Mouse (Mus musculus) stomach, embryonic 15.5 days (tissue): ENCODE results near the gene Dhx8. TPM values are rescaled to one million over a fixed set of nuclear protein-coding genes. Genes with fewer than 3 reads are reported as not detected.
A peak's percentile ranks its signal among the peaks of the same experiment; 100 is the strongest.

Experiments used
- ATAC-seq: fragments of 200-750 bp; cut with Nextera tagmentation; 2 replicates; pipeline ENCODE4 v1.8.0; 2017; ENCODE audit warnings: low read depth, moderate number of reproducible peaks, moderate TSS enrichment; ENCODE audit not compliant: insufficient read depth, low FRiP score
- H3K27ac ChIP-seq: fragments of 300-500 bp; sonication (generic); 2 replicates; pipeline ENCODE4 v1.5.1; 2015; ENCODE audit warnings: mild to moderate bottlenecking, inconsistent platforms
- H3K27me3 ChIP-seq: fragments of 300-500 bp; sonication (generic); replicated peaks from 2 replicates; pipeline ENCODE4 v1.6.1; 2015; ENCODE audit warnings: inconsistent platforms
- H3K36me3 ChIP-seq: fragments of 300-500 bp; sonication (generic); 2 replicates; pipeline ENCODE4 v1.6.1; 2015; ENCODE audit warnings: inconsistent platforms
- H3K4me1 ChIP-seq: fragments of 300-500 bp; sonication (generic); 2 replicates; pipeline ENCODE4 v1.6.1; 2015; ENCODE audit warnings: inconsistent platforms
- H3K4me2 ChIP-seq: fragments of 300-500 bp; sonication (generic); 2 replicates; pipeline ENCODE4 v1.6.1; 2015; ENCODE audit warnings: mild to moderate bottlenecking, inconsistent platforms
- H3K4me3 ChIP-seq: fragments of 300-500 bp; sonication (generic); replicated peaks from 2 replicates; pipeline ENCODE4 v1.5.1; 2015; ENCODE audit warnings: inconsistent platforms
- H3K9ac ChIP-seq: fragments of 300-500 bp; sonication (generic); 2 replicates; pipeline ENCODE4 v1.6.1; 2015; ENCODE audit warnings: inconsistent platforms
- H3K9me3 ChIP-seq: fragments of 300-500 bp; sonication (generic); 2 replicates; pipeline ENCODE4 v1.6.1; 2016; ENCODE audit warnings: inconsistent platforms
- WGBS: fragments of 180-500 bp; shearing (Covaris S2); methylation state at CpG from one replicate; pipeline ENCODE4 v1.1.7; 2015; 5-methylcytosine and 5-hydroxymethylcytosine counted together
- polyA plus RNA-seq: library from polyadenylated mRNA; unstranded; fragments of >200 nt; fragmentation: Nextera tagmentation; extraction: Ambion mirVana; gene quantifications from 2 replicates; pipeline ENCODE4 v1.2.1, GENCODE M21; 2015

Dhx8 gene
- polyA plus RNA-seq: 27.4 and 28.1 TPM in 2 replicates

- peak within 1 kb of the TSS; percentile 80 for H3K9ac ChIP-seq
- H3K9me3 ChIP-seq: no peaks in the 10 kb centered on the region
- peaks cover 4% of the 10 kb centered on the region; the same call in 1 of the 2 replicates for H3K36me3 ChIP-seq
- peak; percentile 94 for ATAC-seq
- H3K4me1 ChIP-seq: peaks cover 5% of the 10 kb centered on the region; the same call in 1 of the 2 replicates
- H3K4me3 ChIP-seq: peak within 1 kb of the TSS; percentile 83
- H3K4me2 ChIP-seq: peak within 1 kb of the TSS; percentile 74
- WGBS: under 1% methylated on average over 51 of the region's 51 CpGs
- H3K27ac ChIP-seq: peak within 1 kb of the TSS; percentile 71
- no peaks in the 10 kb centered on the region for H3K27me3 ChIP-seq
Observed at GRCm38 (mm10) chr11:101732518-101733440, at the start of gene Dhx8. Gene Dhx8, plus strand, starts transcription at chr11:101732919.

GRCm38 (mm10) chr11:101687351-101688301 lies 45.1 kb upstream of the Dhx8 start:
- peak overlapping the region; percentile 92 for H3K27ac ChIP-seq
- H3K9me3 ChIP-seq: no peaks in the 10 kb centered on the region
- H3K27me3 ChIP-seq: no peaks in the 10 kb centered on the region
- H3K4me2 ChIP-seq: peak overlapping the region; percentile 21; the same call in 1 of the 2 replicates
- ATAC-seq: peak; percentile 82
- H3K4me1 ChIP-seq: peaks cover 15% of the 10 kb centered on the region
- no peak overlapping the region for H3K9ac ChIP-seq
- H3K4me3 ChIP-seq: no peak overlapping the region
- no peaks in the 10 kb centered on the region for H3K36me3 ChIP-seq
- WGBS: 32% methylated on average over 13 of the region's 13 CpGs

- ATAC-seq: no peak
- WGBS: 70% methylated on average over 10 of the region's 10 CpGs
- Histone ChIP-seq H3K4me2 (no peak overlapping the region), H3K4me1 (peaks cover 15% of the 10 kb centered on the region), H3K36me3 (no peaks in the 10 kb centered on the region), H3K9ac (no peak overlapping the region), H3K4me3 (no peak overlapping the region), H3K27ac (no peak overlapping the region), H3K9me3 (no peaks in the 10 kb centered on the region), H3K27me3 (no peaks in the 10 kb centered on the region)
Observed at GRCm38 (mm10) chr11:101689701-101690113, 43.0 kb upstream of the Dhx8 start.

- H3K4me1 ChIP-seq: peaks cover 17% of the 10 kb centered on the region
- 61% methylated on average over 5 of the region's 5 CpGs for WGBS
- H3K4me3 ChIP-seq: no peak overlapping the region
- no peaks in the 10 kb centered on the region for H3K36me3 ChIP-seq
- H3K4me2 ChIP-seq: no peak overlapping the region
- no peaks in the 10 kb centered on the region for H3K27me3 ChIP-seq
- no peak for ATAC-seq
- no peak overlapping the region; the same call in 1 of the 2 replicates for H3K27ac ChIP-seq
- no peak overlapping the region for H3K9ac ChIP-seq
- H3K9me3 ChIP-seq: no peaks in the 10 kb centered on the region
Observed at GRCm38 (mm10) chr11:101690326-101690725, 42.4 kb upstream of the Dhx8 start.

- no peaks in the 10 kb centered on the region for H3K27me3 ChIP-seq
- H3K27ac ChIP-seq: peak overlapping the region; percentile 80
- H3K9ac ChIP-seq: no peak overlapping the region
- H3K36me3 ChIP-seq: no peaks in the 10 kb centered on the region
- H3K4me1 ChIP-seq: peaks cover 26% of the 10 kb centered on the region
- no peaks in the 10 kb centered on the region for H3K9me3 ChIP-seq
- peak overlapping the region; percentile 25 for H3K4me3 ChIP-seq
- H3K4me2 ChIP-seq: peak overlapping the region; percentile 57
- ATAC-seq: 0 out of 2 replicates have a peak, but pooled peaks have one; percentile 47
- WGBS: 3% methylated on average over 20 of the region's 20 CpGs
Observed at GRCm38 (mm10) chr11:101695906-101696661, 36.6 kb upstream of the Dhx8 start.

GRCm38 (mm10) chr11:101697156-101697861 lies 35.4 kb upstream of the Dhx8 start:
- Histone ChIP-seq H3K9ac (no peak overlapping the region), H3K4me2 (no peak overlapping the region), H3K9me3 (no peaks in the 10 kb centered on the region), H3K27ac (peak overlapping the region; percentile 80), H3K27me3 (no peaks in the 10 kb centered on the region), H3K4me1 (peaks cover 26% of the 10 kb centered on the region), H3K4me3 (no peak overlapping the region), H3K36me3 (no peaks in the 10 kb centered on the region)
- ATAC-seq: no peak
- 88% methylated on average over 9 of the region's 9 CpGs for WGBS

- H3K27ac ChIP-seq: no peak overlapping the region
- no peak overlapping the region for H3K9ac ChIP-seq
- no peaks in the 10 kb centered on the region for H3K27me3 ChIP-seq
- H3K4me3 ChIP-seq: no peak overlapping the region
- no peaks in the 10 kb centered on the region for H3K36me3 ChIP-seq
- no peak overlapping the region for H3K4me2 ChIP-seq
- peaks cover 26% of the 10 kb centered on the region for H3K4me1 ChIP-seq
- H3K9me3 ChIP-seq: no peaks in the 10 kb centered on the region
- ATAC-seq: no peak
Observed at GRCm38 (mm10) chr11:101698114-101698513, 34.6 kb upstream of the Dhx8 start.

- Histone ChIP-seq H3K9me3 (no peaks in the 10 kb centered on the region), H3K4me2 (no peak overlapping the region), H3K36me3 (no peaks in the 10 kb centered on the region), H3K27me3 (no peaks in the 10 kb centered on the region), H3K27ac (no peak overlapping the region), H3K4me1 (peaks cover 26% of the 10 kb centered on the region), H3K4me3 (no peak overlapping the region), H3K9ac (no peak overlapping the region)
- 80% methylated on average over 1 of the region's 1 CpGs for WGBS
- ATAC-seq: no peak
Observed at GRCm38 (mm10) chr11:101699556-101699955, 33.2 kb upstream of the Dhx8 start.

GRCm38 (mm10) chr11:101699991-101700390 lies 32.7 kb upstream of the Dhx8 start:
- no peak for ATAC-seq
- H3K36me3 ChIP-seq: no peaks in the 10 kb centered on the region
- no peaks in the 10 kb centered on the region for H3K9me3 ChIP-seq
- no peaks in the 10 kb centered on the region for H3K27me3 ChIP-seq
- H3K9ac ChIP-seq: no peak overlapping the region
- no peak overlapping the region for H3K27ac ChIP-seq
- H3K4me2 ChIP-seq: peak overlapping the region; percentile 9; the same call in 1 of the 2 replicates
- WGBS: 47% methylated on average over 7 of the region's 7 CpGs
- H3K4me1 ChIP-seq: peaks cover 26% of the 10 kb centered on the region
- no peak overlapping the region for H3K4me3 ChIP-seq

GRCm38 (mm10) chr11:101700446-101700845 lies 32.3 kb upstream of the Dhx8 start:
- H3K36me3 ChIP-seq: no peaks in the 10 kb centered on the region
- peaks cover 23% of the 10 kb centered on the region for H3K4me1 ChIP-seq
- H3K4me3 ChIP-seq: no peak overlapping the region
- 14% methylated on average over 12 of the region's 12 CpGs for WGBS
- no peaks in the 10 kb centered on the region for H3K9me3 ChIP-seq
- peak overlapping the region; percentile 9; the same call in 1 of the 2 replicates for H3K4me2 ChIP-seq
- no peak overlapping the region for H3K27ac ChIP-seq
- ATAC-seq: no peak
- H3K27me3 ChIP-seq: no peaks in the 10 kb centered on the region
- H3K9ac ChIP-seq: no peak overlapping the region
